ENCODE assay signal across 8 mouse cellular contexts in genomic region chr2:165316837-165317473, GRCm38 (mm10). TPM values are rescaled to one million over a fixed set of nuclear protein-coding genes. Genes with fewer than 3 reads are reported as not detected.
DNase-seq lines count a peak whose midpoint lies in the region; ATAC-seq lines count a peak whose summit lies in the region.

No protein-coding gene starts in this region.

- H3K4me1 ChIP-seq in intestine, embryonic 15.5 days (replicated peaks), result peaks cover 50% of the 10 kb centered on the region
- H3K4me1 ChIP-seq in stomach, embryonic 14.5 days (ENCODE audit: control insufficient read depth, insufficient read depth, low read length), result peaks cover 43% of the 10 kb centered on the region

- 0 out of 2 replicates have a peak overlapping the region, but pooled peaks have one; percentile 4 for H3K9ac ChIP-seq in intestine, embryonic 15.5 days
- no peak overlapping the region for H3K9ac ChIP-seq in stomach, embryonic 14.5 days (replicated peaks; ENCODE audit: low read depth, low read length)

- no peak overlapping the region for H3K4me3 ChIP-seq in intestine, embryonic 15.5 days (replicated peaks)
- H3K4me3 ChIP-seq in stomach, embryonic 14.5 days (ENCODE audit: low read depth, low read length), result no peak overlapping the region

- intact Hi-C loops in gastrocnemius, postnatal 14 days (cut with DNase I; ENCODE audit: low total_unique reads), result loop anchor here (5.0 kb wide), 1 partner anchor 35 kb away; no protein-coding TSS in a partner anchor
- intact Hi-C loops in left cerebral cortex, postnatal 14 days (cut with DNase I), result no loop called here

- 23% methylated on average over 9 of the region's 9 CpGs for WGBS in intestine, embryonic 15.5 days
- WGBS in stomach, embryonic 14.5 days, result 11% methylated on average over 9 of the region's 9 CpGs

- H3K27me3 ChIP-seq in intestine, embryonic 15.5 days (replicated peaks), result no peaks in the 10 kb centered on the region
- no peaks in the 10 kb centered on the region for H3K27me3 ChIP-seq in stomach, embryonic 14.5 days (ENCODE audit: control insufficient read depth, insufficient read depth, low read length)

- H3K36me3 ChIP-seq in intestine, embryonic 15.5 days, result peaks cover 19% of the 10 kb centered on the region
- peaks cover 36% of the 10 kb centered on the region for H3K36me3 ChIP-seq in stomach, embryonic 14.5 days (ENCODE audit: control insufficient read depth, insufficient read depth, low read length)

- DNase-seq in WW6 (ENCODE audit: low read depth, low spot score), result peak; percentile 18
- peak; percentile 61 to 67 for DNase-seq in cerebellum, postnatal 10 days
- DNase-seq in gastrocnemius, postnatal 14 days, result peak; percentile 35
- peak; percentile 80 to 86 for DNase-seq in left cerebral cortex, postnatal 14 days (ENCODE audit: low spot score in 2 of 2)
- DNase-seq in thymus, postnatal 25 days, result no peak

- ATAC-seq in intestine, embryonic 15.5 days, result peak; percentile 71
- ATAC-seq in megakaryocyte progenitor cell, adult 5-6 weeks (replicated peaks; ENCODE audit: poor library complexity), result peak; percentile 28; the same call in 1 of the 2 replicates
- ATAC-seq in stomach, embryonic 14.5 days (ENCODE audit: insufficient number of reproducible peaks, insufficient read depth, low FRiP score, low read depth), result peak; percentile 69; the same call in 1 of the 2 replicates

- H3K9me3 ChIP-seq in intestine, embryonic 15.5 days, result no peaks in the 10 kb centered on the region
- H3K9me3 ChIP-seq in stomach, embryonic 14.5 days (ENCODE audit: control insufficient read depth, low read depth, low read length), result no peaks in the 10 kb centered on the region

- peak overlapping the region; percentile 57 for H3K27ac ChIP-seq in intestine, embryonic 15.5 days
- H3K27ac ChIP-seq in stomach, embryonic 14.5 days (ENCODE audit: low read length), result peak overlapping the region; percentile 52; the same call in 1 of the 2 replicates

- no peak overlapping the region for H3K4me2 ChIP-seq in intestine, embryonic 15.5 days (replicated peaks)
- no peak overlapping the region for H3K4me2 ChIP-seq in stomach, embryonic 14.5 days (replicated peaks; ENCODE audit: low read depth, low read length)

RNA-seq across cellular contexts. Expression of gene Elmo2, which starts 9.3 kb away (rescaled TPM):
- total RNA-seq in gastrocnemius, postnatal 14 days (2021), result 10 to 100 TPM; 16.7 to 19.6 TPM
- polyA plus RNA-seq in intestine, embryonic 15.5 days (2015; fragmentation: Nextera tagmentation; extraction: Ambion mirVana), result 58.1 and 63.0 TPM in 2 replicates
- 100 to 1,000 TPM; 137 to 156 TPM for total RNA-seq in left cerebral cortex, postnatal 14 days (2021)
- 45.9 and 49.3 TPM in 2 replicates for total RNA-seq in megakaryocyte progenitor cell, adult 5-6 weeks (2015)
- total RNA-seq in megakaryocyte progenitor cell, adult 5-6 weeks (2017), result 30.6 and 32.2 TPM in 2 replicates
- 66.4 and 77.8 TPM in 2 replicates for polyA plus RNA-seq in stomach, embryonic 14.5 days (2014; fragmentation: Nextera tagmentation; extraction: Ambion mirVana)

RNA-seq across cellular contexts. Expression of gene Slc35c2, which starts 29.3 kb away (rescaled TPM):
- total RNA-seq in gastrocnemius, postnatal 14 days (2021), result 10 to 100 TPM; 16.4 to 16.8 TPM
- 83.6 and 98.3 TPM in 2 replicates for polyA plus RNA-seq in intestine, embryonic 15.5 days (2015; fragmentation: Nextera tagmentation; extraction: Ambion mirVana)
- 10 to 100 TPM; 52.1 to 55.1 TPM for total RNA-seq in left cerebral cortex, postnatal 14 days (2021)
- total RNA-seq in megakaryocyte progenitor cell, adult 5-6 weeks (2015), result 45.9 and 57.3 TPM in 2 replicates
- 64.5 and 76.7 TPM in 2 replicates for total RNA-seq in megakaryocyte progenitor cell, adult 5-6 weeks (2017)
- 42.5 and 43.5 TPM in 2 replicates for polyA plus RNA-seq in stomach, embryonic 14.5 days (2014; fragmentation: Nextera tagmentation; extraction: Ambion mirVana)

RNA-seq across cellular contexts. Expression of gene Zfp663, which starts 51.6 kb away (rescaled TPM):
- under 1 TPM in 1 of 2 experiments, not detected in 1; 0.08 TPM for total RNA-seq in gastrocnemius, postnatal 14 days (2021)
- polyA plus RNA-seq in intestine, embryonic 15.5 days (2015; fragmentation: Nextera tagmentation; extraction: Ambion mirVana), result 0.75 and 1.1 TPM in 2 replicates
- under 1 TPM in 1 of 2 experiments, not detected in 1; 0.51 TPM for total RNA-seq in left cerebral cortex, postnatal 14 days (2021)
- not detected in 2 replicates for total RNA-seq in megakaryocyte progenitor cell, adult 5-6 weeks (2015)
- not detected in 2 replicates for total RNA-seq in megakaryocyte progenitor cell, adult 5-6 weeks (2017)
- polyA plus RNA-seq in stomach, embryonic 14.5 days (2014; fragmentation: Nextera tagmentation; extraction: Ambion mirVana), result 0.23 and 1.7 TPM in 2 replicates
